Mouse (Mus musculus) erythroblast, embryonic 14.5 days (primary cell): Measurements from ENCODE around the gene Meis2.

Experiments used
- GATA1 ChIP-seq: IDR thresholded peaks from 2 replicates; pipeline ENCODE4 v1.6.1; 2012; ENCODE audit warnings: low read length, inconsistent platforms, mixed read lengths
- TAL1 ChIP-seq: IDR thresholded peaks from 3 replicates; pipeline ENCODE4 v1.6.1; 2012; ENCODE audit warnings: low read length, inconsistent platforms, mixed read lengths

DNA sequence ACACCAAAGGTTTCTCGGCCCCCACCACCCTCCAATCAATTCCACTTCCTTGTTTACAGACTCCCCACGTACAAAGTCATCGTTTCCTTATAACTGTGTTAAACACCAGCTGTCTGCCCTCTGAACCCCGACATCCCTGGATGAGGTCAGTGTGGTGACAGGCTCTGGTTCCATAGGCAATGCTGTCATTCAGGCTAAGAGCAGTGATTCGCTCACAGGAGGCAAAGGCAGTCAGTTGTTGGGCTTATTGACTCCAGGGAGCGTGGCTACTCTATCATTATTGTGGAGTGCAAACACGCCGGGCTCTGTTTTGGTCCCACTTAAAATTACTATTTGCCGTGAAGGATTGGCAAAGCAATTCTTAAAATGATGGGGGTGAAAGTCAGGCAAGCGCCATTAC, 182.1 kb downstream of the Meis2 start:
- no peak for TF ChIP-seq TAL1
- TF ChIP-seq GATA1 = no peak
